Mouse (Mus musculus) left cerebral cortex, postnatal 36 days (tissue): ENCODE results near the gene Olfr1231. TPM values are rescaled to one million over a fixed set of nuclear protein-coding genes. Genes with fewer than 3 reads are reported as not detected.

ENCODE experiments used
- DNase-seq, 2 experiments: peaks; one replicate each; pipeline ENCODE4 v3.0.0; 2021 to 2022; ENCODE audit warnings: low spot score in 2 of 2, mixed read lengths in 1 of 2
- intact Hi-C: fragments of 180-260 bp; cut with DNase I; formaldehyde crosslinking; loops from one replicate; pipeline ENCODE4 v1.15.1; 2025
- total RNA-seq, 2 experiments: library from RNA; stranded (reverse); gene quantifications; 2 replicates each; pipeline ENCODE4 v1.2.3; 2021

Olfr1231 gene
- not detected for total RNA-seq

GRCm38 (mm10) chr2:89306974-89307373 is at the start of gene Olfr1231:
Gene Olfr1231, minus strand, starts transcription at chr2:89307074.
- no peak for DNase-seq
- intact Hi-C loops: no loop called here

GRCm38 (mm10) chr2:89342298-89342697 is 35.4 kb upstream of the Olfr1231 start, which contains the start of gene Olfr1233:
Gene Olfr1233, minus strand, starts transcription at chr2:89342398.
- intact Hi-C loops: no loop called here
- no peak for DNase-seq

- intact Hi-C loops: no loop called here
- DNase-seq: no peak
Observed at GRCm38 (mm10) chr2:89329575-89329974, 22.7 kb upstream of the Olfr1231 start, which contains the start of gene Olfr1232. Gene Olfr1232, minus strand, starts transcription at chr2:89329675.

- intact Hi-C loops: no loop called here
- DNase-seq: no peak
Observed at GRCm38 (mm10) chr2:89297168-89297567, 9.7 kb downstream of the Olfr1231 start, which contains the start of gene Olfr1230. Gene Olfr1230, minus strand, starts transcription at chr2:89297268.

- intact Hi-C loops: no loop called here
Observed at GRCm38 (mm10) chr2:89287914-89288313, 19.0 kb downstream of the Olfr1231 start, which contains the start of gene Olfr1229. Gene Olfr1229, minus strand, starts transcription at chr2:89288014.

GRCm38 (mm10) chr2:89253962-89254361 is 52.9 kb downstream of the Olfr1231 start, which contains the start of gene Olfr1228:
Gene Olfr1228, minus strand, starts transcription at chr2:89254062.
- DNase-seq: no peak
- intact Hi-C loops: no loop called here

More at GRCm38 (mm10) chr2:89287914-89288313, 19.0 kb downstream of the Olfr1231 start, which contains the start of gene Olfr1229:
- DNase-seq: no peak

Other genes with a start within 250 kb of the Olfr1231 start
- not detected for gene Olfr1218, start 245.9 kb downstream of the Olfr1231 start, total RNA-seq
- gene Olfr1219, start 223.6 kb downstream of the Olfr1231 start, total RNA-seq: not detected
- gene Olfr1220, start 200.2 kb downstream of the Olfr1231 start, total RNA-seq: not detected
- not detected for gene Olfr1221, start 189.8 kb downstream of the Olfr1231 start, total RNA-seq
- gene Olfr1222, start 174.0 kb downstream of the Olfr1231 start, total RNA-seq: not detected
- not detected for gene Olfr1223, start 155.5 kb downstream of the Olfr1231 start, total RNA-seq
- gene Olfr1224-ps1, start 143.0 kb downstream of the Olfr1231 start, total RNA-seq: not detected
- not detected for gene Olfr1225, start 132.4 kb downstream of the Olfr1231 start, total RNA-seq
- not detected for gene Olfr1226, start 107.0 kb downstream of the Olfr1231 start, total RNA-seq
- not detected for gene Olfr1228, start 53.0 kb downstream of the Olfr1231 start, total RNA-seq
- gene Olfr1229, start 19.1 kb downstream of the Olfr1231 start, total RNA-seq: not detected
- gene Olfr1230, start 9.8 kb downstream of the Olfr1231 start, total RNA-seq: not detected
- not detected for gene Olfr1232, start 22.6 kb upstream of the Olfr1231 start, total RNA-seq
- gene Olfr1233, start 35.3 kb upstream of the Olfr1231 start, total RNA-seq: not detected
- gene Olfr1234, start 57.8 kb upstream of the Olfr1231 start, total RNA-seq: not detected
- not detected for gene Olfr1238, start 102.6 kb upstream of the Olfr1231 start, total RNA-seq
- gene Olfr1239, start 113.3 kb upstream of the Olfr1231 start, total RNA-seq: not detected
- gene Olfr1240, start 135.9 kb upstream of the Olfr1231 start, total RNA-seq: not detected
- not detected for gene Olfr1241, start 180.1 kb upstream of the Olfr1231 start, total RNA-seq
- not detected for gene Olfr1242, start 191.3 kb upstream of the Olfr1231 start, total RNA-seq
- gene Olfr1243, start 224.4 kb upstream of the Olfr1231 start, total RNA-seq: not detected